Mouse (Mus musculus) thymus, adult 2 months (tissue): Measurements from ENCODE around the gene Spock1.

Experiments used
- CTCF ChIP-seq: fragments of 200-500 bp; IDR thresholded peaks from 2 replicates; pipeline ENCODE4 v1.5.1; 2012; ENCODE audit warnings: mild to moderate bottlenecking, control low read depth, low read length, moderate library complexity, borderline replicate concordance; ENCODE audit not compliant: control insufficient read depth, poor library complexity, insufficient read depth; ENCODE audit errors: extremely low read depth
- POLR2A ChIP-seq: fragments of 200-500 bp; IDR thresholded peaks from 2 replicates; pipeline ENCODE4 v1.6.1; 2012; ENCODE audit warnings: mild to moderate bottlenecking, low read length, control low read depth, moderate library complexity; ENCODE audit not compliant: control insufficient read depth, poor library complexity, insufficient read depth; ENCODE audit errors: extremely low read depth

DNA sequence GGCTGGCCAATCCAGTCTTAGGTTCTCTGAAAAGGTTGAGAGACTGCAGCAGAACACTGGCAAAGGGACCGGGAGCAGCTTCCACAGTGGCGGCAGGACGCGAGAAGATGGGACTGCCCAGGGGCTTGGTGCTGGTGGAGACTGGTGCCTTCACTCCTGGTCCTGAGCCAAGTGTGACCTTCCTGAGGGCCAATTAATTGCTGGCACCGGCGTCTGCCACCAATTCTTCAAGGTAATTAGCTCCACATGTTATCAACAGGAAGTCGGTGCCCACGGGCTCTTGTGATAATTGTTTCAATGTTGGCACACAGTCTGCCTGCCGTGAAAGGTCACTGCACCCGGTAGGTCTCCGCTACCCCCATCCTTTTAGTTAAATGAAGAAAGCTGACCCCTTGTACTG is 37.1 kb upstream of the Spock1 start:
- TF ChIP-seq CTCF (no peak), POLR2A (no peak)
